Mouse (Mus musculus) granulocyte monocyte progenitor cell, adult 5-6 weeks (primary cell): ENCODE data around the gene Zfp518a. TPM values are rescaled to one million over a fixed set of nuclear protein-coding genes. Genes with fewer than 3 reads are reported as not detected.

ENCODE experiments used
- ATAC-seq: replicated peaks from 2 replicates; pipeline ENCODE4 v1.8.0; 2016; ENCODE audit warnings: mild to moderate bottlenecking, moderate TSS enrichment, inconsistent platforms; ENCODE audit not compliant: poor library complexity, severe bottlenecking
- total RNA-seq, 2 experiments: library from RNA; stranded (forward) in 1 of 2; stranded (reverse) in 1 of 2; fragments of 200-712, 200-1000 nt in 1 of 2; fragments of >200 nt in 1 of 2; fragmentation: Nextera tagmentation in 1 of 2; gene quantifications; 2 replicates each; pipeline ENCODE4 v1.2.3; 2014 to 2017

Gene Zfp518a
- total RNA-seq, 2 experiments from 2014 or later, result 15.9 to 24.8 TPM

DNA sequence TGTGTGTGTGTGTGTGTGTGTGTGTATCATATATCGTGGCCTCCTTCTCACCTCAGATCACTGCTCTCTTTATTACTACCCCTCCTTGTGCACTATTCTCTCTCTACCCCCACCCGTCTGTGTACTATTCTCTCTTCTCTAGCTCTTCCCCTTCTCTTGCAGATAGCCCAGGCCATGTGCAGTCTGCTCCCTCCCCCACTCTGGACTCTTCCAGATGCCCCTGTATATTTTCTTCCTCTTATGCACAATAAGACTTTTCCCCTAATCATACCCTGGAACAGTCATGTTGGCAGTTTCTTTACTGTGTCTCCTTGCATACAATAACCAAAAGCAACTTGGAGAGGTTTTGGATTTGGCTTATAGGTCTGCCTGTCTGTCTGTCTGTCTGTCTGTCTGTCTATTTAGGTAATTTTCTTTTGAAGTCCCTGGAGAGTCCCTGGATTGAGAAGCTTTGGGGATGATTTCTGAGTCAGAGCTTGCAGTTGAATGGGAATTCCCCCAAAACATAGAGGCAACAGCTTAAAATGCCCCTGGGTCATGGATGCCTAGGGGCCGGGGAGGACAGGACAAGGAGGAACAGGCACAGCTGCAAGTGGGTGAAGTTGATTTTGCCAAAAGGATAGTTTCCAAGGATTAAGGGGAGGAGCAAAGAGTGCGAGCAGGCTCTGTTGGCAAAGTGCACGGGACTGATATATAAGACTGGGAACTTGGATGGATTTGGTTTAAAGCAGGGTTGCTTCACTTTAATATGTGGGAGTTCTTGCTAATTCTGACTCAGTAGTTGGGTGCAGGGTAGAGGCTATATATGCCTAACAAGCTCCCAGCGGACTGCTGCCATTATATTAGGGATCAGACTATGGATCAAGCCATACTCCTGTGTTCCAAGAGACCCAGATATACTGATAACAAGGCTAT lies 70.7 kb downstream of the Zfp518a start:
- no peak for ATAC-seq

Other genes starting within 250 kb of the Zfp518a start
- not detected in 2 replicates for gene Cc2d2b, start 146.0 kb upstream of the Zfp518a start, total RNA-seq (2014; fragmentation: Nextera tagmentation)
- 0.09 and 0.15 TPM in 2 replicates for gene Cc2d2b, start 146.0 kb upstream of the Zfp518a start, total RNA-seq (2017)
- 5.5 and 7.4 TPM in 2 replicates for gene Ccnj, start 63.4 kb upstream of the Zfp518a start, total RNA-seq (2014; fragmentation: Nextera tagmentation)
- 9.3 and 9.5 TPM in 2 replicates for gene Ccnj, start 63.4 kb upstream of the Zfp518a start, total RNA-seq (2017)
- gene Blnk, start 99.8 kb downstream of the Zfp518a start, total RNA-seq (2014; fragmentation: Nextera tagmentation), result 0.30 TPM in 1 of 2 replicates, not detected in the other
- gene Blnk, start 99.8 kb downstream of the Zfp518a start, total RNA-seq (2017), result not detected in 2 replicates
- gene Dntt, start 134.6 kb downstream of the Zfp518a start, total RNA-seq (2014; fragmentation: Nextera tagmentation), result 0.13 and 0.17 TPM in 2 replicates
- 0.82 and 1.1 TPM in 2 replicates for gene Dntt, start 134.6 kb downstream of the Zfp518a start, total RNA-seq (2017)
- not detected in 2 replicates for gene Opalin, start 182.4 kb downstream of the Zfp518a start, total RNA-seq (2014; fragmentation: Nextera tagmentation)
- gene Opalin, start 182.4 kb downstream of the Zfp518a start, total RNA-seq (2017), result not detected in 2 replicates